Mouse (Mus musculus) lung, adult 2 months (tissue): ENCODE measurements around the gene Tango2.

ENCODE experiments used
- CTCF ChIP-seq: fragments of 200-500 bp; IDR thresholded peaks from 2 replicates; pipeline ENCODE4 v1.5.1; 2011; ENCODE audit warnings: mild to moderate bottlenecking, low read length, control low read depth; ENCODE audit not compliant: insufficient read depth
- POLR2A ChIP-seq: fragments of 200-500 bp; IDR thresholded peaks from 2 replicates; pipeline ENCODE4 v1.6.1; 2011; ENCODE audit warnings: low read depth, mild to moderate bottlenecking, control low read depth, low read length, borderline replicate concordance; ENCODE audit errors: extremely low read depth

DNA sequence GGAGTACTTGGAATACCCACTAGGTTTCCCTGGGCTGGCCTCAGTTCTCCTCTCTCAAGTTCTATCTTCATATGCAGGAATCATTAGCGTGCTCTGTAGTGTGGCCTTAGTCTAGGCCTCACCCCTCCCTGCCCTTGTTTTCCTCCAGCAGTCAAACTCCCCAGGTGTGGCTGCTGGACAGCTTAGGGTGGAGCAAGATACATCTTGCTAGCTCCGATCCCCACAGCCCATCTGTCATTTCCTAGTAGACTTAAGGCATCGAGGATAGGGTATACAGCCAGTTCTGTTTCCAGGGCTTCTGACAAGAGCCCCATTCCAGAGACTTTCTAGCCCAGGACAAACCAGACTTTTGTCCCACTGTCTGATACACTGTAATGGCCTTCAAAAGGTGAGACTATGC is 43.8 kb upstream of the Tango2 start:
- TF ChIP-seq CTCF (no peak), POLR2A (no peak)
